Mouse (Mus musculus): ENCODE data around the gene Gtpbp1. TPM values are rescaled to one million over a fixed set of nuclear protein-coding genes. Genes with fewer than 3 reads are reported as not detected.

The Gtpbp1 gene
- polyA plus RNA-seq, 1 experiment: 15.4 TPM

DNA sequence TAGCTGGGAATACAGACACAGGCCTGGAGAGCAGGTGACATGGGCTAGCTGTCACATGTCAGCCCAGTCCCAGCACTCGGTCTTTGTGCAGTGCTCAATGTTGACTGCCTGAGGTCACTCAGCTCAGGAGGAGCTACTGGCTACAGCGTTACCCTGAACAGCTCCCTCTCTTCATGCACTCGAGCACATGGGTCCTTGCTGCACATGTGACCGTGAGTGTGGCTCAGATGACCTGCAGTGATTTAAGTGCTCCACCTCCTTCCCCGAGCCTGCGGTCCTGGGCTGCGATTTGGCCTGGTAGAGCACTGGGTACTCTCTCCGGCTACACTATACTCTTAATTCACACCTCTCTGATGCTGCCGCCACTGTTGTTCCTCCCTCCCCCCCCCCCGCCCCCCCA lies 75.5 kb downstream of the Gtpbp1 start:
- Histone ChIP-seq H3K27ac (replicated peaks; ENCODE audit: low read depth, low read length) (no peak overlapping the region), H3K4me3 (ENCODE audit: insufficient read depth, low read depth, low read length) (no peak overlapping the region), H3K4me1 (ENCODE audit: control insufficient read depth, insufficient read depth, insufficient read length, low read length) (peaks cover 16% of the 10 kb centered on the region)

DNA sequence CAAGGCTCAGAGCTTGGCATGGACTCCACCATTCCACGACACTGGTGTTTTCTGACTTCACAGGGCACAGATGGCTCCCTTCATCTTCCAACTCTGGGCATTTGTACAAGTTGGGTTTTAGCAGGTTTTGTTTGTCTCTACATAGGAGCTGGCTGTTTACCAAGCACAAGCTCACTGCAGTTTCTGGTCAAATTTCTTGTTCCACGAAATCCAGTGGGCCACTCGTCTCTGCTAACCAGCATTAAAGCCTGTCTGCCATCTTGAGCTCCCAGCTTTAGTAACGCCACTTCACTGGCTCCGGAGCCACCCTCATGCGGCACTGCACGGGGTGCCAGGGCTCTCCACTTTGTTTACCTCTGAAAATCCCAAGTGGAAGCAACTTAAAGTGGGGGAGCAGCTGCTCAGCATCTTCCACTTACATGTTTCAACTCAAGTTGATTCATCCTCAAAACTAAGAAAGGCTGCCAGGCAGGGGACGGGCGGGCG lies 76.0 kb downstream of the Gtpbp1 start:
- Histone ChIP-seq H3K4me1 (ENCODE audit: control insufficient read depth, insufficient read depth, insufficient read length, low read length) (peaks cover 16% of the 10 kb centered on the region), H3K4me3 (ENCODE audit: insufficient read depth, low read depth, low read length) (no peak overlapping the region), H3K27ac (replicated peaks; ENCODE audit: low read depth, low read length) (no peak overlapping the region)

DNA sequence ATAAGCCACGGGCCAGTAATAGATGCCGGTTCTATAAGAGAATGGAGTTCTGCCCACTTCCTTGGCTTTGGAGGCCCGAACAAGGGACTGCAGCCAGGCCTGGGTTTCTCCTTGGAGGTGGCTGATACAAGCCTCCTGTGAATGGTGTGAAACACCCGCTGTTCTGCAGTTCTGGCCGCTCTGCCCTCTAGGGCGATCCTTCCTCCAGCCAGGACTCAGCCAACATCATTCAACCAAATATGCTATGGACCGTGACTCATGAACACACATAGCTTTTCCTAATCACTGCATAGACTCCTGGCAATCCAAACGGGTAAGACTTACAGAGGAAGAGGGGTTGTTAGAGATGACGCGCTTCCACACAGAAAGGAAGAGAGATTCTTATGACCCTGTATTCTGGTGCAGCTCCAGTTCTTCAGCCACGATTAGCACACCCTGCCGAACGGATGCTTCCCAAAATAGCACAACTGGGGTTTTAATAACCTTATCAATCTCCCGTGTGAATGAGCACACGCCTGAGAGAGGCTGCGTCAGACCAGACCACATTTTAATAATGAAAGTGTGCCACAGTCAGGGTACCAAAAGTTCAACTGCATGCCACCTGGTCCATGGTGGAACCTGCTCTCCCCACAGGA lies 76.8 kb downstream of the Gtpbp1 start:
- Histone ChIP-seq H3K4me1 (ENCODE audit: control insufficient read depth, insufficient read depth, insufficient read length, low read length) (peaks cover 16% of the 10 kb centered on the region), H3K27ac (replicated peaks; ENCODE audit: low read depth, low read length) (no peak overlapping the region), H3K4me3 (ENCODE audit: insufficient read depth, low read depth, low read length) (no peak overlapping the region)

DNA sequence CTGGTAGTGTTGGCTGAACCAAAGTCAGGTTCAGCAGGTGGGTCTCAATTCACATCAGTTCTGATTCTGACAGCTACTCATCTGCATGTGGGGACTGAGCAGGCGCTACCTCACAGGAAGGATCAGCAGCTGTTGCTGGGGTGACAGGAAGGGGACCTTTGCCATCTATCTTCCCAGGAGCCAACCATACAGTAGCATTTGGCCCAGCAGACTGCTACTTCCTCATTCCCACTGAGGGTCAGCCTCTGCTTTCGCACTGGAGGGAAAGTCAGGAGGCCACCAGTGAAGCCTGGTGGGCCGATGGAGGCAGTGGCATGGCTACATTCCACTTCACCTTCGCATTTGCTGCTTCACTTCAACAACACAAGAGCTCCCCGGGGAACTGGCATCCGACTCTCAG lies 77.7 kb downstream of the Gtpbp1 start:
- peaks cover 16% of the 10 kb centered on the region for H3K4me1 ChIP-seq (ENCODE audit: control insufficient read depth, insufficient read depth, insufficient read length, low read length)
- H3K4me3 ChIP-seq (ENCODE audit: insufficient read depth, low read depth, low read length): no peak overlapping the region
- 0 out of 2 replicates have a peak overlapping the region, but pooled peaks have one; percentile 15 for H3K27ac ChIP-seq (replicated peaks; ENCODE audit: low read depth, low read length)

DNA sequence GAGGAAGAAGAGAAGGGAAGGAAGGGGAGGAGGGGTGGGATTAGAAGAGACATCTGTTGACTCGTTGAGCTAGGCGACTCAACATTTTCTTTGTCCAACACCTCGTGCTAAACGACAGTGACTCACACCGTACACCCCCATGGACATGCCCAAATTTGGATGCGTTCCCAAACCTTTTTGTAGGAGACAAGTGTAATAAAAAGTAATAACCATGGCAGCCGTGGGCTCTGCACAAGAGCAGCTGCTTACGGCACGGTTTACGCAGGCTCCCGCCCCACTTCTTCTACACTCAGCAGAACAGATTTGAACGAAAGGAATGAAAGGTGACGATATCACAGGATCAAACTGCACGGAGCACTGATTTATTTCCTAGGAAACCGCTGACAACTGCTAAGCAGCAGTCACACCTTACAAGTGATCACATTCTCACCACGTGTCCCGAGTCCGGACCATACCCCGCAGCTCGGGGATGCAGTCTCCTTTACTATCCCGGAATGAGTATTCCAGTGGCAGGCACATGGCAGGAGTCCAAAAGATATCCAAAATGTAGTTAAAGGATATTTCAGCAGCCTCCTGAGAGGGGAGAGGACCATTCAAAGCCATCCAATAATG lies 80.1 kb downstream of the Gtpbp1 start:
- Histone ChIP-seq H3K27ac (replicated peaks; ENCODE audit: low read depth, low read length) (no peak overlapping the region), H3K4me1 (ENCODE audit: control insufficient read depth, insufficient read depth, insufficient read length, low read length) (peaks cover 8% of the 10 kb centered on the region)

More for the DNA sequence above, 80.1 kb downstream of the Gtpbp1 start:
- H3K4me3 ChIP-seq (ENCODE audit: insufficient read depth, low read depth, low read length): no peak overlapping the region

Other genes starting within 250 kb of the Gtpbp1 start
- 17.4 and 24.8 TPM in 2 replicates for gene Csnk1e, start 235.3 kb upstream of the Gtpbp1 start, polyA plus RNA-seq (2012; ENCODE audit: insufficient read depth, insufficient read length, missing spikeins)
- not detected in 2 replicates for gene Kcnj4, start 185.6 kb upstream of the Gtpbp1 start, polyA plus RNA-seq (2012; ENCODE audit: insufficient read depth, insufficient read length, missing spikeins)
- 2.2 and 3.0 TPM in 2 replicates for gene Kdelr3, start 174.4 kb upstream of the Gtpbp1 start, polyA plus RNA-seq (2012; ENCODE audit: insufficient read depth, insufficient read length, missing spikeins)
- gene Ddx17, start 144.1 kb upstream of the Gtpbp1 start, polyA plus RNA-seq (2012; ENCODE audit: insufficient read depth, insufficient read length, missing spikeins): 49.6 and 73.8 TPM in 2 replicates
- not detected in 2 replicates for gene Dmc1, start 85.7 kb upstream of the Gtpbp1 start, polyA plus RNA-seq (2012; ENCODE audit: insufficient read depth, insufficient read length, missing spikeins)
- gene Fam227a, start 31.9 kb upstream of the Gtpbp1 start, polyA plus RNA-seq (2012; ENCODE audit: insufficient read depth, insufficient read length, missing spikeins): 0.32 and 0.58 TPM in 2 replicates
- gene Cby1, start 31.6 kb upstream of the Gtpbp1 start, polyA plus RNA-seq (2012; ENCODE audit: insufficient read depth, insufficient read length, missing spikeins): 13.9 and 16.3 TPM in 2 replicates
- 185 and 193 TPM in 2 replicates for gene Tomm22, start 20.0 kb upstream of the Gtpbp1 start, polyA plus RNA-seq (2012; ENCODE audit: insufficient read depth, insufficient read length, missing spikeins)
- 25.5 and 29.5 TPM in 2 replicates for gene Josd1, start 2.9 kb upstream of the Gtpbp1 start, polyA plus RNA-seq (2012; ENCODE audit: insufficient read depth, insufficient read length, missing spikeins)
- 49.2 and 105 TPM in 2 replicates for gene Sun2, start 51.7 kb downstream of the Gtpbp1 start, polyA plus RNA-seq (2012; ENCODE audit: insufficient read depth, insufficient read length, missing spikeins)
- 10.6 and 13.5 TPM in 2 replicates for gene Dnal4, start 87.0 kb downstream of the Gtpbp1 start, polyA plus RNA-seq (2012; ENCODE audit: insufficient read depth, insufficient read length, missing spikeins)
- gene Nptxr, start 113.9 kb downstream of the Gtpbp1 start, polyA plus RNA-seq (2012; ENCODE audit: insufficient read depth, insufficient read length, missing spikeins): 0.71 and 0.83 TPM in 2 replicates
- gene Npcd, start 143.4 kb downstream of the Gtpbp1 start, polyA plus RNA-seq (2012; ENCODE audit: insufficient read depth, insufficient read length, missing spikeins): not detected in 2 replicates
- 3.9 and 7.3 TPM in 2 replicates for gene Cbx6, start 143.8 kb downstream of the Gtpbp1 start, polyA plus RNA-seq (2012; ENCODE audit: insufficient read depth, insufficient read length, missing spikeins)
- 5.3 and 7.4 TPM in 2 replicates for gene Apobec3, start 200.8 kb downstream of the Gtpbp1 start, polyA plus RNA-seq (2012; ENCODE audit: insufficient read depth, insufficient read length, missing spikeins)

Data from brown adipose tissue, adult 24 weeks (tissue).